Mouse (Mus musculus) heart, adult 2 months (tissue): ENCODE results near the gene Safb. TPM values are rescaled to one million over a fixed set of nuclear protein-coding genes. Genes with fewer than 3 reads are reported as not detected.

Experiments used
- DNase-seq, 2 experiments: peaks; one replicate each; pipeline ENCODE4 v3.0.0; 2021
- H3K27ac ChIP-seq: fragments of 200-600 bp; 2 replicates; pipeline ENCODE4 v1.8.1; 2022
- H3K27me3 ChIP-seq: fragments of 200-500 bp; 2 replicates; pipeline ENCODE4 v1.6.1; 2012; ENCODE audit warnings: mild to moderate bottlenecking, low read length, inconsistent platforms, mixed read lengths; ENCODE audit not compliant: control insufficient read depth, insufficient read depth
- H3K36me3 ChIP-seq: fragments of 200-500 bp; 2 replicates; pipeline ENCODE4 v1.6.1; 2012; ENCODE audit warnings: low read length, inconsistent platforms; ENCODE audit not compliant: control insufficient read depth, insufficient read depth
- H3K4me1 ChIP-seq: fragments of 200-500 bp; 2 replicates; pipeline ENCODE4 v1.6.1; 2011; ENCODE audit warnings: low read length; ENCODE audit not compliant: control insufficient read depth, insufficient read depth
- H3K4me3 ChIP-seq: fragments of 200-600 bp; 2 replicates; pipeline ENCODE4 v1.8.1; 2022
- H3K79me2 ChIP-seq: fragments of 200-500 bp; replicated peaks from 2 replicates; pipeline ENCODE4 v1.6.1; 2012; ENCODE audit warnings: mild to moderate bottlenecking, inconsistent platforms, low read length, moderate library complexity, mixed read lengths; ENCODE audit not compliant: control insufficient read depth, insufficient read depth
- H3K9ac ChIP-seq: fragments of 200-500 bp; 2 replicates; pipeline ENCODE4 v1.6.1; 2012; ENCODE audit warnings: low read depth, mild to moderate bottlenecking, control low read depth, inconsistent platforms, low read length, mixed read lengths
- CTCF ChIP-seq: fragments of 200-600 bp; IDR thresholded peaks from 2 replicates; pipeline ENCODE4 v1.8.1; 2022; ENCODE audit warnings: antibody characterized with exemption, mild to moderate bottlenecking, moderate library complexity
- EP300 ChIP-seq: fragments of 200-500 bp; IDR thresholded peaks from 2 replicates; pipeline ENCODE4 v1.6.1; 2011; ENCODE audit warnings: low read depth, low read length, control low read depth; ENCODE audit not compliant: insufficient read depth
- POLR2A ChIP-seq: fragments of 200-500 bp; IDR thresholded peaks from 2 replicates; pipeline ENCODE4 v1.6.1; 2011; ENCODE audit warnings: mild to moderate bottlenecking, low read depth, low read length, control low read depth; ENCODE audit not compliant: insufficient read depth
- WGBS: fragments of 180-500 bp; shearing (Covaris S2); methylation state at CpG from one replicate; pipeline ENCODE4 v1.1.7; 2018; 5-methylcytosine and 5-hydroxymethylcytosine counted together
- intact Hi-C: fragments of 180-260 bp; cut with DNase I; formaldehyde crosslinking; loops from one replicate; pipeline ENCODE4 v1.15.1; 2025
- polyA plus RNA-seq: library from polyadenylated mRNA; depleted of rRNA; stranded (reverse); fragments of >200 nt; gene quantifications from 2 replicates; pipeline ENCODE4 v1.2.3, GENCODE M21; 2012
- total RNA-seq, 2 experiments: library from RNA; stranded (reverse); gene quantifications; 2 replicates each; pipeline ENCODE4 v1.2.3; 2021

Safb gene
- total and polyA plus RNA-seq, 3 experiments: 57.5 to 69.1 (median 61.3) TPM

DNA sequence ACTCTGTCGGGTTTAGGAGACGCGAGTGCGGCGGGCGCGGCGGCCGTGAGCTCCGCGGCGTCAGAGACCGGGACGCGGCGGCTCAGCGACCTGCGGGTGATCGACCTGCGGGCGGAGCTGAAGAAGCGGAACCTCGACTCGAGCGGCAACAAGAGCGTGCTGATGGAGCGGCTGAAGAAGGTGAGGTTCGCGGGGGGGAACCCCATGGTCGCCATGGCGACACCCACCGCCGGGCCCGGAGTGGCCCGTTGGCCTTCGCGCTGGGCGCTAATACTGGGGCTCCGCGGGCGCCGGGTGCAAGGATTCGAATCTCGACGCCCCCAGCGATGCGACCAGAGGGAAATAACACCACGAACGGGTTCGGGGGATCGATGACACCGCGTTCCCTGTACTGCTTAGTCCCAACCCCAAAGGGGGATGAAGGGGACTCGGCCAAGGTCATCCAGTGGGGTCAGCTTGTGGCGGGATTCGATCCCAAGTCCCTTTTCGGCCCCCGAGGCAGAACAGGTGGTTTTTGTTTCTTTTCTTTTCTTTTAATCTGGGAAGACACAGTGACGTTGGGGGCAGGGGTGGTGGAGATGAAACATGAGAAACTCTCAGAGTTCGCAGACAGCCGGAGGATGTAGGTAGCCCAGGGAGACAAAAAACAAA, 671 bp downstream of the Safb start:
- peak overlapping the region; percentile 88 for H3K4me3 ChIP-seq
- H3K4me1 ChIP-seq: peaks cover 23% of the 10 kb centered on the region
- peak overlapping the region; percentile 98 for H3K27ac ChIP-seq
- peak in 1 of 2 experiments; percentile 76 for DNase-seq
- under 1% methylated on average over 61 of the region's 61 CpGs for WGBS
- intact Hi-C loops: no loop called here
- peaks cover 16% of the 10 kb centered on the region for H3K79me2 ChIP-seq
- H3K36me3 ChIP-seq: peaks cover 33% of the 10 kb centered on the region
- H3K9ac ChIP-seq: peak overlapping the region; percentile 91
- no peak for TF ChIP-seq EP300
- TF ChIP-seq CTCF: no peak
- TF ChIP-seq POLR2A: no peak
- no peaks in the 10 kb centered on the region for H3K27me3 ChIP-seq

DNA sequence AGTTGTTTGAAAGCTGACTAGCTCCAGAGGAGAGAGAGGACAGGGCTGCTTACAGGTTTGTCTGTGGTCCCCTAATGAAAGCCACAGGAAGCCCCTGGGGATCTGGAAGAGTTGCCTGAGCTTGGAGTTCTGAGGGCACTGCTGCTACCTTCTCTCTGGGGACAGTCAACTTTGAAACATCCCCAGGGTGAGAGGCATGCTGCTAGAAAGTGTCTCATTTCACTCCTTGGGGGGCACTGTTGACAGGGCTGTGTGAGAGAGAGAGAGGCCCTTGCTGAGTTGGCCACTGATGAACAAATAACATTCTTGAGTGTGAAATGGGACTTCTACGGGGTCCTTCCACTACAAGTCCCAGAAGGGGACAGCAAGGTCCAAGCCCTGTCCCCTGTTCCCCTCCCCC, 3.1 kb downstream of the Safb start:
- no peak overlapping the region for H3K27ac ChIP-seq
- peaks cover 15% of the 10 kb centered on the region for H3K79me2 ChIP-seq
- DNase-seq: no peak
- no peak overlapping the region for H3K4me3 ChIP-seq
- H3K9ac ChIP-seq: no peak overlapping the region
- no peak for TF ChIP-seq CTCF
- H3K27me3 ChIP-seq: no peaks in the 10 kb centered on the region
- 52% methylated on average over 1 of the region's 1 CpGs for WGBS
- peaks cover 15% of the 10 kb centered on the region for H3K4me1 ChIP-seq
- intact Hi-C loops: loop anchor here (2.0 kb wide), 2 partner anchors 21 to 81 kb away; partner anchors contain the start of gene 2410015M20Rik
- peaks cover 28% of the 10 kb centered on the region for H3K36me3 ChIP-seq

DNA sequence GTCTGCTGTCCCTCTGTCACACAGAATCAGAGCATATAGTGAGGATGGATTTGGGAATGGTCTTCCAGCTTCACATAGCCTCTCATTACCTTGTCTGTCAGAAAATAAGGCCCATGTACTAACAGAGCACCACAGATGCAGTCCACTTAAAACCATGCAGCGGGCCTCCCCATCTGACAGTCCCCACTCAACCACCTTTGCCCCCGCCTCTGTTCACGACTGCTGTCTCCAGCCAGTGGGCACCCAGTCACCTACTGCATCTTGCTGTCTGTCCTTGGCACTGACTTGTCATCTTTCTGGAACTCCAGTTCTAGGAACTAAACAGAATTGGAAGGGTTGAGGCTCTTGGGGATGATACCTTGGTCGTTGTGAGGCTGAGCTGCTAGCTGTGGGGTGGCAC, 4.3 kb downstream of the Safb start:
- H3K27me3 ChIP-seq: no peaks in the 10 kb centered on the region
- intact Hi-C loops: loop anchor here (2.0 kb wide), 1 partner anchor 80 kb away; no protein-coding TSS in a partner anchor
- 91% methylated on average over 4 of the region's 4 CpGs for WGBS
- no peak overlapping the region for H3K4me3 ChIP-seq
- H3K4me1 ChIP-seq: peaks cover 15% of the 10 kb centered on the region
- peaks cover 23% of the 10 kb centered on the region for H3K36me3 ChIP-seq
- no peak for TF ChIP-seq EP300
- TF ChIP-seq POLR2A: no peak
- no peak for TF ChIP-seq CTCF
- H3K9ac ChIP-seq: no peak overlapping the region
- peaks cover 15% of the 10 kb centered on the region for H3K79me2 ChIP-seq
- H3K27ac ChIP-seq: no peak overlapping the region
- no peak for DNase-seq

DNA sequence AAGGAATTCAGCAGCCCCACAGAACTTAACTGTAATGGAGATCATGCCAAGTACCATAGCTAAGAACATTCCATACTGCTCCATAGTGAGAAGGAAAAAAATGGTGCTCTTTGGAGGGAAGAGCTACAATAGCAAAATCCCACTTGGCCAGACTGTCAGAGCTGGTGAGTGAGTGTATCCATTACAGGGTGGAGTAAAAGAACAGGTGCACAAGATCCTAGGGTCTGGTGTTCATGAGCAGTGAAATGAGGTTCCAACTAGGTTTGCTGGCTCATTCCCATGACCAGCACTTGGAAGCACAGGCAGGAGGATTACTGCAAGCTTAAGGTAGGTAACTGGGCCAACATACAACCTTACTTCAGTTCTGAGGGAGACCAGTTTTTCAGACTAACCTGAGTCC, 7.9 kb downstream of the Safb start:
- no peaks in the 10 kb centered on the region for H3K27me3 ChIP-seq
- H3K9ac ChIP-seq: no peak overlapping the region
- H3K36me3 ChIP-seq: peaks cover 13% of the 10 kb centered on the region; the same call in 1 of the 2 replicates
- TF ChIP-seq POLR2A: no peak
- no peak for DNase-seq
- no peak overlapping the region for H3K4me3 ChIP-seq
- intact Hi-C loops: no loop called here
- no peak overlapping the region for H3K27ac ChIP-seq
- peaks cover 5% of the 10 kb centered on the region for H3K4me1 ChIP-seq
- H3K79me2 ChIP-seq: peaks cover 11% of the 10 kb centered on the region

DNA sequence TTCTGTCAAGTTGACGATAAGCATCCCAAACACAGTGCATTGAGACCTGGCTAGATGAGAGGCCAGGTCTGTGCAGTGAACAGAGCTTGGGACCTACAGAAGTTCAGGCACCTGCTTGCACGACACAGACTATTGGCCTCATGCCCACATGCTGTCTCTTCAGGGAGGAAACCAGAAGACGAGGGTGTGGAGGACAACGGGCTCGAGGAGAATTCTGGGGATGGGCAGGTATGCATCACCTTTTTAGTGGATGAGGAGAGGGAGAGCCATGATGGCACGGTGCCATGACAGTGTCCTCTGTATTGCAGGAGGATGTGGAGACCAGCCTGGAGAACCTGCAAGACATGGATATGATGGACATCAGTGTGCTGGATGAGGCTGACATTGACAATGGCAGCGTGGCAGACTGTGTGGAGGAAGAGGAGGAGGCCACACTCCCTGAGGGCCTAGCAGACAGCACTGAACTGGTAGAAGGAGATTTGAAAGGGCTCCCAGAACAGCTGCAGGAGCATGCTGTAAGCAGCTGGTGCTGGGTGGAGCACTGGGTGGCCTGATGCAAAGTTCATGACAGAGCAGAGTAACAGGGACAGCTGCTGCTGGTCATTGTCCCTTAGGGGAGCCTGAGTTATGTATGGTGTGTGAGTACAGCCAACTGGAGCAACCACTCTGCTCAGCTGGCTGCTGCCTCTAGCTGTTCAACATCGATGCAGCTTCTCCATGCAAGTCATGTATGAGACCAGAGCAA, 9.1 kb downstream of the Safb start:
- TF ChIP-seq CTCF: no peak
- TF ChIP-seq EP300: 0 out of 2 replicates have a peak, but pooled peaks have one; percentile 3
- TF ChIP-seq POLR2A: no peak
- peak in 1 of 2 experiments; percentile 44 for DNase-seq
- peaks cover 5% of the 10 kb centered on the region; the same call in 1 of the 2 replicates for H3K36me3 ChIP-seq
- no peak overlapping the region for H3K4me3 ChIP-seq
- no peak overlapping the region for H3K27ac ChIP-seq
- H3K9ac ChIP-seq: no peak overlapping the region
- H3K27me3 ChIP-seq: no peaks in the 10 kb centered on the region
- no peaks in the 10 kb centered on the region; the same call in none of the 2 replicates for H3K4me1 ChIP-seq
- intact Hi-C loops: no loop called here
- H3K79me2 ChIP-seq: peaks cover 6% of the 10 kb centered on the region
- WGBS: 54% methylated on average over 8 of the region's 8 CpGs

DNA sequence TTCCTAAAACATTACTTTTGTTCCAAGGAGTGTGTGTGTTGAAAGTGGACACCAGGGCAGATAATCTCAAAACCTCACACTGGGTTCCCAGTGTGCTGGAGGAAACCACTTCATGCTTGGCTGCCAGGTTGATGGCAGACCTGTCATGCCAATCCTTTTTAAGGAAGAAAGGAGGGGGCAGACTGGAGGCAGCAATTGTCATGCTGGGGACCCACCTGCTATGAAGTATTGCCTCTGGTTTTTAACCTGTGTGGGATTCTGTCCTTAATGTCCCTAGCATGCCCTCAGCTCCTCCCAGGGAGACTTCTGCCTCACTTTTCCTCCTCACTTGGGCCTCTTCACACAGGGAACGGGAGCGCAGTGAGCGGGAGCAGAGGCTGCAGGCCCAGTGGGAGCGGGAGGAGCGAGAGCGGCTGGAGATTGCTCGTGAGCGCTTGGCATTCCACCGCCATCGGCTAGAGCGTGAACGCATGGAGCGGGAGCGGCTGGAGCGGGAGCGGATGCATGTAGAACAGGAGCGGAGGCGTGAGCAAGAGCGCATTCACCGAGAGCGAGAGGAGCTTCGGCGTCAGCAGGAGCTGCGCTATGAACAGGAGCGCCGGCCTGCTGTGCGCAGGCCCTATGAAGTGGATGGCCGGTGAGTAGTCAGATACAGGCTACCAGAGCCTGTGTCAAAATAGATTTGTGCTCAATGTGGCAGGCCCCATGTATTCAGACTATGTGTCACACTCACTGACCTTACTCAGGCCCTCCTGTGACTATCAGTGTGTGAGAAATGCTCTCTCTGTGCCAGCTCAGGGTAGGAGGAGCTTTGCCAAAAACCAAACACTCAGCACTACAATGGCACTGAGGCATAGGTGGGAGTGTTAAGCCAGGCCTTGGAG, 18.8 kb downstream of the Safb start:
- intact Hi-C loops: no loop called here
- no peak for TF ChIP-seq EP300
- TF ChIP-seq POLR2A: no peak

More for the DNA sequence above, 18.8 kb downstream of the Safb start:
- no peak overlapping the region for H3K9ac ChIP-seq
- no peaks in the 10 kb centered on the region for H3K4me1 ChIP-seq
- 93% methylated on average over 28 of the region's 28 CpGs for WGBS
- peak in 1 of 2 experiments; percentile 22 for DNase-seq
- H3K4me3 ChIP-seq: no peak overlapping the region
- no peaks in the 10 kb centered on the region for H3K27me3 ChIP-seq
- no peaks in the 10 kb centered on the region for H3K36me3 ChIP-seq
- H3K79me2 ChIP-seq: no peaks in the 10 kb centered on the region
- H3K27ac ChIP-seq: no peak overlapping the region
